Mouse (Mus musculus): ENCODE data around the gene Cavin4. TPM values are rescaled to one million over a fixed set of nuclear protein-coding genes. Genes with fewer than 3 reads are reported as not detected.

The Cavin4 gene
- 2.4 and 3.3 TPM in 2 replicates for polyA plus RNA-seq (2016; fragmentation: Nextera tagmentation; extraction: Ambion mirVana)

DNA sequence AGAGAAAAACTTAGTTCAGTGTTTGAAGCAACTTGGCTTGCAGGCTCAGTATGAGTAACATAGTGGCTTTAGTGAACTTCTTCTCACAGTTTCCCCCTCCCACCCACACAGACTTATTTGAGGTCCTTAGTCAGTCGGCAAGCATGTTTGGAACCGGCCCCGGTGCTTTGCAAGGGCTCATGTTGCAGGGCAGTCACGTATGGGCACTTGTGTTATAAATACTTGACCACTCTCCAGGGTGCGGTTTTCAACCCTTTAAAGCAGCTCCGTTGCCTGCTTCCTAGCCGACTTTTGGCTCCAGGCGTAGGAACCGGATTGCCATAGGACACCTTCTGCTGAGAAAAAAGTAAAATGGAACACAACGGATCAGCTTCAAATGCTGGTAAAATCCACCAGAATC lies at the start of gene Cavin4:
TSS of gene Cavin4 (plus strand) at position 244 of the 400 bp plus-strand sequence.
- Histone ChIP-seq H3K4me1 (no peaks in the 10 kb centered on the region), H3K9me3 (no peaks in the 10 kb centered on the region), H3K4me2 (replicated peaks) (no peak within 1 kb of the TSS), H3K36me3 (peaks cover 63% of the 10 kb centered on the region), H3K27ac (replicated peaks) (no peak within 1 kb of the TSS), H3K4me3 (no peak within 1 kb of the TSS), H3K9ac (replicated peaks) (no peak within 1 kb of the TSS), H3K27me3 (no peaks in the 10 kb centered on the region)
- WGBS, result 94% methylated on average over 10 of the region's 10 CpGs
- ATAC-seq (ENCODE audit: low FRiP score, low read depth), result no peak

GRCm38 (mm10) chr4:48615483-48615882 lies 47.8 kb upstream of the Cavin4 start:
- H3K4me1 ChIP-seq, result no peaks in the 10 kb centered on the region
- no peak overlapping the region for H3K4me2 ChIP-seq (replicated peaks)
- 92% methylated on average over 4 of the region's 4 CpGs for WGBS
- peaks cover 51% of the 10 kb centered on the region for H3K36me3 ChIP-seq
- no peak overlapping the region for H3K9ac ChIP-seq (replicated peaks)
- H3K27me3 ChIP-seq, result no peaks in the 10 kb centered on the region
- no peak for ATAC-seq (ENCODE audit: low FRiP score, low read depth)
- no peak overlapping the region for H3K4me3 ChIP-seq
- no peaks in the 10 kb centered on the region for H3K9me3 ChIP-seq
- H3K27ac ChIP-seq (replicated peaks), result no peak overlapping the region

DNA sequence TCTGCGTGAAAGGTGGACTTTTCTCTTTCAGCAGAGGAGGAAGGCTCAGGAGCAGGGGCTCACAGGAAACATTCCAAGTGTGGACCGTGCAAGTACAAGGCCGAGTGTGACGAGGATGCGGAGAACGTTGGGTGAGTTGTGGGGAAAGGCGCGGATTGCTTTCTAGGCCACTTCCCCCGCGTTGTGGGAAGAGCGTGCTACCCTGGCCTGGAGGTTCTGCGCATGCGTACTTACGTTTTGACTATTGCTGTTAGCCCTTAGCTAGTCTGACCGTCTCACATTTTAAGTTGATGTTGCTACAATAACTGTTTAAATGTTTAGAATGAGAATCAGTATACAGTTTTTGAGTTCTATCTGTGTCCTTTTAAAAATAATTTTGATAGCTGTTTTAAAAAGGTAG lies 46.1 kb upstream of the Cavin4 start:
- no peaks in the 10 kb centered on the region for H3K27me3 ChIP-seq
- 96% methylated on average over 15 of the region's 15 CpGs for WGBS
- H3K4me3 ChIP-seq, result no peak overlapping the region
- no peak for ATAC-seq (ENCODE audit: low FRiP score, low read depth)
- no peaks in the 10 kb centered on the region for H3K9me3 ChIP-seq
- H3K36me3 ChIP-seq, result peaks cover 55% of the 10 kb centered on the region
- H3K4me1 ChIP-seq, result no peaks in the 10 kb centered on the region
- no peak overlapping the region for H3K27ac ChIP-seq (replicated peaks)
- H3K4me2 ChIP-seq (replicated peaks), result no peak overlapping the region
- no peak overlapping the region for H3K9ac ChIP-seq (replicated peaks)

DNA sequence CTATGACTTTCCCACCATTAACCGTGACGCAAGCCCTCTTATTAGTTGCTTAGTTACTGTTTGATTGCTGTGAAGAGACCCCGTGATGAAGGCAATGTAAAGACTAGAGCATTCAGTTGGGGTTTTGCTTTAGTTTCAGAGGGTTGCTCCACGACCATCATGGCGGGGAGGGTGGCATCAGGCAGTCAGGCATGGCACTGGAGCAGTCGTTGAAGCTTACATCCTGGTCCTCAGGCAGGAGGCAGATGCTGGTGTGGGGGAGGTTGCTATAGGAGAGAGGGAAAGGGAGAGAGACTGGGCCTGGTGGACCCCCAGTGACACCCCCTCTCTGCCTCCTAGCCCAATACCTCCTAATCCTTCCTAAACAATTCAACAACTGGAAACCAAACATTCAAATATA lies 43.2 kb upstream of the Cavin4 start:
- ATAC-seq (ENCODE audit: low FRiP score, low read depth), result no peak
- no peak overlapping the region for H3K27ac ChIP-seq (replicated peaks)
- no peaks in the 10 kb centered on the region for H3K27me3 ChIP-seq
- no peak overlapping the region for H3K9ac ChIP-seq (replicated peaks)
- no peak overlapping the region for H3K4me2 ChIP-seq (replicated peaks)
- WGBS, result 88% methylated on average over 6 of the region's 6 CpGs
- H3K4me3 ChIP-seq, result no peak overlapping the region
- no peaks in the 10 kb centered on the region for H3K9me3 ChIP-seq
- H3K36me3 ChIP-seq, result peaks cover 75% of the 10 kb centered on the region
- H3K4me1 ChIP-seq, result no peaks in the 10 kb centered on the region

- ATAC-seq (ENCODE audit: low FRiP score, low read depth), result no peak
- no peak overlapping the region for H3K9ac ChIP-seq (replicated peaks)
- no peaks in the 10 kb centered on the region for H3K4me1 ChIP-seq
- no peaks in the 10 kb centered on the region for H3K27me3 ChIP-seq
- H3K36me3 ChIP-seq, result peaks cover 72% of the 10 kb centered on the region
- no peak overlapping the region for H3K4me3 ChIP-seq
- H3K27ac ChIP-seq (replicated peaks), result no peak overlapping the region
- H3K4me2 ChIP-seq (replicated peaks), result no peak overlapping the region
- H3K9me3 ChIP-seq, result no peaks in the 10 kb centered on the region
- 92% methylated on average over 6 of the region's 6 CpGs for WGBS
These were observed 41.1 kb upstream of the Cavin4 start for GRCm38 (mm10) chr4:48622246-48622645.

DNA sequence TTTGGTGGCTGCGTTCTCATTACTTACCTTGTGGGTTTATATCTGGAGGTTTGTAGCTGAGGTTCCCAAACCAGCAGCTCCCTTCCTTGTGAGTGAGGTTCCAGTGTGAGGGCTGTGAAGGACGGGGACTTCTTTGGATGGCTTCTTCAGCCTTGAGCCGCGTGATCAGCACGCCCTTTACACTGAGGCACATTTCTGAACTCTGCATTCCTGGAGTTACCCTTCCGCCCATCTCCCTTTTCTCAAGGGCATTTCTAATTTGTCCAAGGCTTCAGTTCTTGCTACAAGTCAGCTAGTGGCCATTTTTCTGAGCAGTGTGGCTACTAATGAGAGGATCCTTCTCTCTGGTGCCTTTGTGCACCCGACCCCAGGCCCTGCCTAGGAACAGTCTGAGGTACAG lies 40.4 kb upstream of the Cavin4 start:
- H3K36me3 ChIP-seq, result peaks cover 73% of the 10 kb centered on the region
- no peaks in the 10 kb centered on the region for H3K4me1 ChIP-seq
- no peaks in the 10 kb centered on the region for H3K27me3 ChIP-seq
- no peaks in the 10 kb centered on the region for H3K9me3 ChIP-seq
- no peak overlapping the region for H3K9ac ChIP-seq (replicated peaks)
- H3K4me2 ChIP-seq (replicated peaks), result no peak overlapping the region
- H3K4me3 ChIP-seq, result no peak overlapping the region
- H3K27ac ChIP-seq (replicated peaks), result no peak overlapping the region
- no peak for ATAC-seq (ENCODE audit: low FRiP score, low read depth)
- WGBS, result 92% methylated on average over 7 of the region's 7 CpGs

GRCm38 (mm10) chr4:48624961-48625360 lies 38.4 kb upstream of the Cavin4 start:
- Histone ChIP-seq H3K4me2 (replicated peaks) (no peak overlapping the region), H3K36me3 (peaks cover 78% of the 10 kb centered on the region), H3K4me3 (no peak overlapping the region), H3K4me1 (no peaks in the 10 kb centered on the region), H3K9me3 (no peaks in the 10 kb centered on the region), H3K27ac (replicated peaks) (no peak overlapping the region), H3K27me3 (no peaks in the 10 kb centered on the region), H3K9ac (replicated peaks) (no peak overlapping the region)
- WGBS, result 73% methylated on average over 6 of the region's 6 CpGs
- no peak for ATAC-seq (ENCODE audit: low FRiP score, low read depth)

DNA sequence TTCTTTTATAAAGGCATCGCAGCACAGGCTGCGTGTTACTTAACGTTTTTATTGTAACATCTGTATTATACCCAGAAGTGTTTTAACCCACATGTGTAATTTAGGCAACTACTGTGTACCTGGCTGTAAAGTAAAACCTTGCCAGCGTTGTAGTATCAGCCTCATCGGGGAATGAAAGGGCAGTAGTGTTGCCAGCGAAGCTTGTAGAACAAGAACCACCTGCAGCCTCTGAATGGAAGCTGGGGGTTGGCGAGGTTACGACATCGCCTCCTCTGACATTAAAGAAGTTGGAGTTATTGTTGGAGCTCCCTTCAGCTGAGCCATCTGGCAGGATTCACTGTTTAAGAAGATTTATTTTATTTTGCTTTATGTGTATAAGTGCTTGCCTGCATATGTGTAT lies 37.5 kb upstream of the Cavin4 start:
- Histone ChIP-seq H3K9ac (replicated peaks) (no peak overlapping the region), H3K36me3 (peaks cover 81% of the 10 kb centered on the region), H3K4me3 (no peak overlapping the region), H3K4me1 (no peaks in the 10 kb centered on the region), H3K9me3 (no peaks in the 10 kb centered on the region), H3K4me2 (replicated peaks) (no peak overlapping the region), H3K27ac (replicated peaks) (no peak overlapping the region), H3K27me3 (no peaks in the 10 kb centered on the region)
- WGBS, result 92% methylated on average over 9 of the region's 9 CpGs
- ATAC-seq (ENCODE audit: low FRiP score, low read depth), result no peak

DNA sequence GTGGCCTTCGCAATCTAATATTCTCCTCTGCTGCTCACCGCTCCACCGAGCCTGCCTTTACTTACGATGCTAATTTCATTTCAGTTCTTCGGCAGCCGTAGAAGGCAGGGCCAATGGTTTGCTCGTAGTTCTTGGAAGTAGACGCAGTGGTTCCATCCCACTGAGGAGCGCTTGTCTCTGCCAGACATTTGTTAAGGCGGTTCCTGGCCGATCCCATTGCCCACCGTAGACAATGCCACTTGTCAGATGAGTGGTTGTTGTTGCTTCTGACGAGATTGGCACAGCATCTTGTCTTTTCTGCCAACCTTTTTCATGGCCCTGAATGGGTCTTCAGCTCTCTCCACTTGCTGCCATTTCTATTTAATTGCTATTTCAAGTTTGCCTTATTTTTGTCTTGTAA lies 33.9 kb upstream of the Cavin4 start:
- no peaks in the 10 kb centered on the region for H3K4me1 ChIP-seq
- H3K36me3 ChIP-seq, result peaks cover 55% of the 10 kb centered on the region
- H3K27ac ChIP-seq (replicated peaks), result no peak overlapping the region
- no peaks in the 10 kb centered on the region for H3K27me3 ChIP-seq
- H3K4me3 ChIP-seq, result no peak overlapping the region
- no peak for ATAC-seq (ENCODE audit: low FRiP score, low read depth)
- H3K9me3 ChIP-seq, result no peaks in the 10 kb centered on the region
- no peak overlapping the region for H3K4me2 ChIP-seq (replicated peaks)
- 97% methylated on average over 13 of the region's 13 CpGs for WGBS
- no peak overlapping the region for H3K9ac ChIP-seq (replicated peaks)

DNA sequence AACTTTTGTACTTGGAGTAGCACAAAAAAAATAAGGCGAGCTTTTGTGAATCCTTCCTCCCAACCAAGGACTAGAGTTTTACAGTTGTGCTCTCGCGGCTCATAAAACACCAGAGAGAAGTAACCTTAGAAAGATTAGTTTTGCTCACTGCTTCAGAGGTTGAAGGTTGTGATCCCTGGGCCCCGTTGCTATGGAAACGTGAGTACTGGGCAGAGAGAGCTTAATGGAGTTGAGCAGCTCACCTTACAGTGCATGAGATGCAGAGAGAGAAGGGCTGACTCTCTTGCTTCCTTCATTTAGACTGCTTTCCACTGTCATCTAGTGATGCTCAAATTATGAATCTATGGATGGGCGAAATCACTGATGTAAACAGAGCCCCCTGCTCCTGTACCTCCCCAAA lies 29.8 kb upstream of the Cavin4 start:
- Histone ChIP-seq H3K4me3 (no peak overlapping the region), H3K4me2 (replicated peaks) (no peak overlapping the region), H3K9me3 (no peaks in the 10 kb centered on the region), H3K36me3 (peaks cover 50% of the 10 kb centered on the region), H3K9ac (replicated peaks) (no peak overlapping the region), H3K27me3 (no peaks in the 10 kb centered on the region), H3K4me1 (no peaks in the 10 kb centered on the region), H3K27ac (replicated peaks) (no peak overlapping the region)
- WGBS, result 64% methylated on average over 6 of the region's 6 CpGs
- no peak for ATAC-seq (ENCODE audit: low FRiP score, low read depth)

- no peak overlapping the region for H3K9ac ChIP-seq (replicated peaks)
- H3K27ac ChIP-seq (replicated peaks), result no peak overlapping the region
- no peak overlapping the region for H3K4me2 ChIP-seq (replicated peaks)
- no peaks in the 10 kb centered on the region for H3K27me3 ChIP-seq
- H3K4me3 ChIP-seq, result no peak overlapping the region
- 66% methylated on average over 2 of the region's 2 CpGs for WGBS
- no peaks in the 10 kb centered on the region for H3K4me1 ChIP-seq
- ATAC-seq (ENCODE audit: low FRiP score, low read depth), result peak; percentile 44; the same call in 1 of the 2 replicates
- no peaks in the 10 kb centered on the region for H3K9me3 ChIP-seq
- H3K36me3 ChIP-seq, result peaks cover 49% of the 10 kb centered on the region
These were observed 29.3 kb upstream of the Cavin4 start for GRCm38 (mm10) chr4:48634058-48634457.

- Histone ChIP-seq H3K9ac (replicated peaks) (no peak overlapping the region), H3K4me3 (no peak overlapping the region), H3K4me1 (no peaks in the 10 kb centered on the region), H3K27me3 (no peaks in the 10 kb centered on the region), H3K36me3 (peaks cover 59% of the 10 kb centered on the region), H3K27ac (replicated peaks) (no peak overlapping the region), H3K4me2 (replicated peaks) (no peak overlapping the region), H3K9me3 (no peaks in the 10 kb centered on the region)
- no peak for ATAC-seq (ENCODE audit: low FRiP score, low read depth)
- 96% methylated on average over 13 of the region's 13 CpGs for WGBS
These were observed 26.5 kb upstream of the Cavin4 start for GRCm38 (mm10) chr4:48636831-48637230.

GRCm38 (mm10) chr4:48638132-48638531 lies 25.2 kb upstream of the Cavin4 start:
- WGBS, result 68% methylated on average over 10 of the region's 10 CpGs
- no peak for ATAC-seq (ENCODE audit: low FRiP score, low read depth)

More at GRCm38 (mm10) chr4:48638132-48638531, 25.2 kb upstream of the Cavin4 start:
- peaks cover 64% of the 10 kb centered on the region for H3K36me3 ChIP-seq
- no peak overlapping the region for H3K4me2 ChIP-seq (replicated peaks)
- H3K9me3 ChIP-seq, result no peaks in the 10 kb centered on the region
- no peak overlapping the region for H3K27ac ChIP-seq (replicated peaks)
- H3K4me1 ChIP-seq, result no peaks in the 10 kb centered on the region
- H3K9ac ChIP-seq (replicated peaks), result no peak overlapping the region
- H3K4me3 ChIP-seq, result no peak overlapping the region
- no peaks in the 10 kb centered on the region for H3K27me3 ChIP-seq
